Mouse (Mus musculus) heart, embryonic 13.5 days (tissue): ENCODE results near the gene Adamtsl1. TPM values are rescaled to one million over a fixed set of nuclear protein-coding genes. Genes with fewer than 3 reads are reported as not detected.

ENCODE experiments used
- ATAC-seq: fragments of 200-750 bp; cut with Nextera tagmentation; 2 replicates; pipeline ENCODE4 v1.8.0; 2017; ENCODE audit warnings: moderate TSS enrichment; ENCODE audit not compliant: insufficient number of reproducible peaks, low FRiP score, low TSS enrichment; ENCODE audit errors: extremely low read depth
- H3K27ac ChIP-seq: fragments of 300-500 bp; sonication (generic); replicated peaks from 2 replicates; pipeline ENCODE4 v1.5.1; 2015; ENCODE audit warnings: moderate library complexity, mild to moderate bottlenecking, inconsistent platforms
- H3K27me3 ChIP-seq: fragments of 300-500 bp; sonication (generic); replicated peaks from 2 replicates; pipeline ENCODE4 v1.6.1; 2015; ENCODE audit warnings: mild to moderate bottlenecking, inconsistent platforms
- H3K36me3 ChIP-seq: fragments of 300-500 bp; sonication (generic); 2 replicates; pipeline ENCODE4 v1.6.1; 2015; ENCODE audit warnings: mild to moderate bottlenecking, inconsistent platforms
- H3K4me1 ChIP-seq: fragments of 300-500 bp; sonication (generic); 2 replicates; pipeline ENCODE4 v1.6.1; 2015; ENCODE audit warnings: inconsistent platforms
- H3K4me2 ChIP-seq: fragments of 300-500 bp; sonication (generic); 2 replicates; pipeline ENCODE4 v1.6.1; 2015; ENCODE audit warnings: inconsistent platforms, mild to moderate bottlenecking, moderate library complexity
- H3K4me3 ChIP-seq: fragments of 300-500 bp; sonication (generic); 2 replicates; pipeline ENCODE4 v1.5.1; 2015; ENCODE audit warnings: moderate library complexity, mild to moderate bottlenecking, inconsistent platforms
- H3K9ac ChIP-seq: fragments of 300-500 bp; sonication (generic); 2 replicates; pipeline ENCODE4 v1.6.1; 2015; ENCODE audit warnings: inconsistent platforms, mild to moderate bottlenecking, moderate library complexity
- H3K9me3 ChIP-seq: fragments of 300-500 bp; sonication (generic); 2 replicates; pipeline ENCODE4 v1.6.1; 2016; ENCODE audit warnings: inconsistent platforms
- WGBS: fragments of 180-500 bp; shearing (Covaris S2); methylation state at CpG from one replicate; pipeline ENCODE4 v1.1.7; 2015; ENCODE audit warnings: mixed read lengths; 5-methylcytosine and 5-hydroxymethylcytosine counted together
- polyA plus RNA-seq: library from polyadenylated mRNA; unstranded; fragments of >200 nt; fragmentation: Nextera tagmentation; extraction: Ambion mirVana; gene quantifications from 2 replicates; pipeline ENCODE4 v1.2.1, GENCODE M21; 2015

The Adamtsl1 gene
- polyA plus RNA-seq, 1 experiment from 2014 or later: 11.9 TPM

GRCm38 (mm10) chr4:86068376-86068775, 554.4 kb downstream of the Adamtsl1 start:
- Histone ChIP-seq H3K4me1 (peaks cover 21% of the 10 kb centered on the region), H3K9me3 (no peaks in the 10 kb centered on the region), H3K27me3 (no peaks in the 10 kb centered on the region), H3K4me3 (no peak overlapping the region), H3K27ac (no peak overlapping the region), H3K9ac (no peak overlapping the region), H3K36me3 (no peaks in the 10 kb centered on the region), H3K4me2 (no peak overlapping the region)
- ATAC-seq: no peak
- WGBS: 85% methylated on average over 5 of the region's 5 CpGs

DNA sequence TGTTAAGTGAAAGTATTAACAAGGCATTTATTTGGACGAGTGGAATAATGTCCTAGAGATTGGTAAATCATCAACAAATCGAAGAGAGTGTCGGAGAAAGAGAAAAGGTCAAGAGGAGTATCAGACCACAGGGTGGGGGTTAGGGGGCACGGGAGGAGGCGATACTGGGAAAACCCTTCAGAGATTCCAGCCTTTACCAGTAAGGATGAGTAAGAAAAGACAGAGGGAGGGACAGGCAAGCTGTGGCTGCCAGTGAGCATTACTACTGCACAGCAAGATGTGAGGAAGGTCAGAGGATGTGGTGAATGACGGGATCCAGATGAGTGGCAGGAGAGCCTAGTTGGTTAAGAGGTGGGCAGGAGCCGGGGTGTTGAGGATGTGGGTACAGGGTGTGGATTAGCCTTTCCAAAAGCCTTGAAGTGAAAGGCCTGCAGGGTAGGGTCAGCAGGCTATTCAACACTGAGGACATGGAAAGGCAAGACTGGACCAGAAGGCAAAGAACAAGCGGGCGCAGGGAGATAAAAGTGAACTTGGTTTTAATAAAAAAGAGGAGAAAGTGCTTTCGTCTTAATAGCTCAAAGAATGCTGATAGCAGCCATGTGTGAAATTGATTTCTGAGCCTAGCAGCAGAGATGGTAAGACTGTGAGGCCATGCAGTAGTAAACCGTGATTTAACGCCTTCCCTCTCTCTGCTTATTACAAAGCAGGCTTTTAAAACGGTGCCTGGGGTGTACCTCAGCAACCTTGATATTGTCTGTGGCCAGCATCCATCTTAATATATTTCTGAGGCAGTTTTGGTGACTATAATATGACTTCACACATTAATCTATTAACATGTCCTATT, 555.1 kb downstream of the Adamtsl1 start:
- Histone ChIP-seq H3K4me1 (peaks cover 21% of the 10 kb centered on the region), H3K36me3 (no peaks in the 10 kb centered on the region), H3K4me3 (no peak overlapping the region), H3K4me2 (no peak overlapping the region), H3K27me3 (no peaks in the 10 kb centered on the region), H3K9me3 (no peaks in the 10 kb centered on the region), H3K27ac (no peak overlapping the region), H3K9ac (no peak overlapping the region)
- 48% methylated on average over 13 of the region's 13 CpGs for WGBS
- no peak for ATAC-seq

GRCm38 (mm10) chr4:86074871-86075270, 560.9 kb downstream of the Adamtsl1 start:
- no peaks in the 10 kb centered on the region for H3K36me3 ChIP-seq
- peak overlapping the region; percentile 36; the same call in 1 of the 2 replicates for H3K27ac ChIP-seq
- no peak overlapping the region for H3K9ac ChIP-seq
- H3K9me3 ChIP-seq: no peaks in the 10 kb centered on the region
- no peak overlapping the region for H3K4me3 ChIP-seq
- no peaks in the 10 kb centered on the region for H3K27me3 ChIP-seq
- no peak for ATAC-seq
- H3K4me2 ChIP-seq: no peak overlapping the region
- WGBS: 12% methylated on average over 1 of the region's 1 CpGs
- H3K4me1 ChIP-seq: peaks cover 17% of the 10 kb centered on the region

DNA sequence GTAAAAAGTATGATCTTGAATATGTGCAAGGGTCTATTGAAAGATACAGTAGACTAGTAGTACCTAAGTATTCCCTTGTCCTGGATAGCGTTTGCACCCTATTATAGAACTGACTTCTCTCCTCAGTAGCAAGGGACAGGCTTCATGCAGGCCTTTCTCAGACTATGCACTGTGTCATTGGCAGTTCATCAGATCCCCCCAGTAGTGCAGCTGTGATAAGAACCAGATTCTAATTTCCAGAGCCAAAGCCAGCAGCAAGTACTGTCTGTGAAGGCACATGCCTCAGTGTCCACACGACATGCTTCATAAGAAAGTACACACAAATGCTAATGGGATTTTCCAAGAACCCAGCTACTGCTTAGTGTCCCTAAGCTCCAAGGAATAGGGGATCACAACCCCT, 563.4 kb downstream of the Adamtsl1 start:
- WGBS: 62% methylated on average over 2 of the region's 2 CpGs

GRCm38 (mm10) chr4:86077854-86078253, 563.9 kb downstream of the Adamtsl1 start:
- no peaks in the 10 kb centered on the region for H3K9me3 ChIP-seq
- H3K27me3 ChIP-seq: no peaks in the 10 kb centered on the region
- H3K4me2 ChIP-seq: no peak overlapping the region
- H3K9ac ChIP-seq: no peak overlapping the region
- 43% methylated on average over 3 of the region's 3 CpGs for WGBS
- H3K36me3 ChIP-seq: no peaks in the 10 kb centered on the region
- H3K4me1 ChIP-seq: peaks cover 17% of the 10 kb centered on the region
- no peak for ATAC-seq
- no peak overlapping the region for H3K27ac ChIP-seq
- H3K4me3 ChIP-seq: no peak overlapping the region

More for the DNA sequence above, 563.4 kb downstream of the Adamtsl1 start:
- Histone ChIP-seq H3K27me3 (no peaks in the 10 kb centered on the region), H3K9ac (no peak overlapping the region), H3K4me3 (no peak overlapping the region), H3K36me3 (no peaks in the 10 kb centered on the region), H3K4me2 (no peak overlapping the region), H3K27ac (no peak overlapping the region), H3K9me3 (no peaks in the 10 kb centered on the region), H3K4me1 (peaks cover 17% of the 10 kb centered on the region)
- ATAC-seq: no peak

DNA sequence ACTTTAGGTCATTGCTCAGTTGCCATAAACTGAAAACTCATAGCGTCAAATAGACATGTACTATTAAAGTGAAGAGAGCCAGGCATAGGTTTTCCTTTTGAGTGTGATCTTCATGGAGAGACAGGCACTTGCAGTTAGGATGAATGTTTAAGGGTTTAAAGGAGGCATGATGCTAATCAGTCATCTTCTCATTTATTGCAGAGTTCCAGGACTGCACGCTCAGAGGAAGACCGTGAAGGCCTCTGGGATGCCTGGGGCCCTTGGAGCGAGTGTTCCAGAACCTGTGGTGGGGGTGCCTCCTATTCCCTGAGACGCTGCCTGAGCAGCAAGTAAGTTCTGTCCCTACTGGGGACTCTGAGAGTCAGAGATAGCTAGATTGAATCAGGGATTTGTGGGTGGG, 573.5 kb downstream of the Adamtsl1 start:
- Histone ChIP-seq H3K4me1 (peaks cover 2% of the 10 kb centered on the region; the same call in 1 of the 2 replicates), H3K4me3 (no peak overlapping the region), H3K36me3 (0 out of 2 replicates have a peak, but pooled peaks cover 3% of the 10 kb centered on the region), H3K9me3 (no peaks in the 10 kb centered on the region), H3K27me3 (no peaks in the 10 kb centered on the region), H3K27ac (no peak overlapping the region), H3K4me2 (no peak overlapping the region), H3K9ac (no peak overlapping the region)
- WGBS: 84% methylated on average over 5 of the region's 5 CpGs
- no peak for ATAC-seq

DNA sequence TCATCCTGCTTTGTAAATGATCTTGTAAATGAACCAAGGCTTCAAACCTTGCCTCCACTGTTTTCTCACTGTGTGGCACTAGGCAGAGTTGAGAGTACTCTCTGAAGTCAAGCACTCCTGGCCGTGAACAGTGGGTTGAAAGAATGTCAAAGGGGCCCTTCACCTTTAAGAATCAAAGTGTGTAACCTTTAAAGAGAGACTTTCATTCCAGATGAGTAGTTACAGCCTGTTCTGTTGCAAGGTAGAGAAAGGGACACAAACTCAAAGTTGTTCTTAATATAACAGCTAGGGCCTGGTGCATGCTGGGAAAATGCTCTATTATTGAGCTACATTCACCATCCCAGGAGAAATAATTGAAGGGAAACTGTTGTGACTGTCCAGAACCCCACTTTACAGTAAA, 589.2 kb downstream of the Adamtsl1 start:
- H3K9me3 ChIP-seq: no peaks in the 10 kb centered on the region
- no peaks in the 10 kb centered on the region for H3K36me3 ChIP-seq
- H3K4me2 ChIP-seq: no peak overlapping the region
- H3K4me3 ChIP-seq: no peak overlapping the region
- H3K4me1 ChIP-seq: peaks cover 4% of the 10 kb centered on the region
- H3K27ac ChIP-seq: no peak overlapping the region
- no peak for ATAC-seq
- 62% methylated on average over 1 of the region's 1 CpGs for WGBS
- H3K9ac ChIP-seq: no peak overlapping the region
- H3K27me3 ChIP-seq: no peaks in the 10 kb centered on the region

DNA sequence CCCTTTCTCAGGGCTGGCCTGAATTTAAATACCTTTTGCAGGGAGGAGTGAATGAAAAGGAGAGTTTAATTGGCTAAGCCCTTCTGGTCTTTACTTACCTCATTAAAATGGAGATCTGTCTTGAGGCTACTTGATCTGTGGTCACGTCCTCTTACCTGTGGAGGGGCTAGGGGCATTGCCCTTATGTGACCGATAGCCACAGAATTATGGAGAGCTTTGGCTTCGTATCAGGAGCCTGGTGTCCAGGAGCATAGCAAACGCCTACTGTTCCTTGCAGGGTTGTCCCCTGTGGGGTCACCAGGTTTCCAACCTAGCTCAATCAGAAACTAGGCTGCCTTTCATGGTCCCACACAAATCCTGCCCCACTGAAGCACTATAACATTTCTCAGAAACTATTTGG, 594.4 kb downstream of the Adamtsl1 start:
- WGBS: 71% methylated on average over 4 of the region's 4 CpGs
- no peaks in the 10 kb centered on the region for H3K27me3 ChIP-seq

GRCm38 (mm10) chr4:86119067-86119466, 605.1 kb downstream of the Adamtsl1 start:
- Histone ChIP-seq H3K9me3 (no peaks in the 10 kb centered on the region), H3K27me3 (no peaks in the 10 kb centered on the region), H3K36me3 (no peaks in the 10 kb centered on the region), H3K4me3 (no peak overlapping the region), H3K9ac (no peak overlapping the region), H3K4me2 (no peak overlapping the region), H3K27ac (no peak overlapping the region), H3K4me1 (0 out of 2 replicates have a peak, but pooled peaks cover 4% of the 10 kb centered on the region)
- ATAC-seq: no peak
- 44% methylated on average over 2 of the region's 2 CpGs for WGBS

More for the DNA sequence above, 594.4 kb downstream of the Adamtsl1 start:
- H3K4me3 ChIP-seq: no peak overlapping the region
- no peak overlapping the region for H3K9ac ChIP-seq
- peaks cover 6% of the 10 kb centered on the region; the same call in 1 of the 2 replicates for H3K36me3 ChIP-seq
- no peak for ATAC-seq
- no peak overlapping the region for H3K4me2 ChIP-seq
- no peak overlapping the region for H3K27ac ChIP-seq
- no peaks in the 10 kb centered on the region for H3K9me3 ChIP-seq
- H3K4me1 ChIP-seq: no peaks in the 10 kb centered on the region

GRCm38 (mm10) chr4:86122431-86122830, 608.5 kb downstream of the Adamtsl1 start:
- H3K9me3 ChIP-seq: no peaks in the 10 kb centered on the region
- no peak for ATAC-seq
- 59% methylated on average over 5 of the region's 5 CpGs for WGBS
- no peak overlapping the region for H3K27ac ChIP-seq
- no peak overlapping the region for H3K9ac ChIP-seq
- no peaks in the 10 kb centered on the region for H3K27me3 ChIP-seq
- no peak overlapping the region for H3K4me3 ChIP-seq
- H3K4me1 ChIP-seq: peaks cover 17% of the 10 kb centered on the region
- no peak overlapping the region for H3K4me2 ChIP-seq
- no peaks in the 10 kb centered on the region for H3K36me3 ChIP-seq

DNA sequence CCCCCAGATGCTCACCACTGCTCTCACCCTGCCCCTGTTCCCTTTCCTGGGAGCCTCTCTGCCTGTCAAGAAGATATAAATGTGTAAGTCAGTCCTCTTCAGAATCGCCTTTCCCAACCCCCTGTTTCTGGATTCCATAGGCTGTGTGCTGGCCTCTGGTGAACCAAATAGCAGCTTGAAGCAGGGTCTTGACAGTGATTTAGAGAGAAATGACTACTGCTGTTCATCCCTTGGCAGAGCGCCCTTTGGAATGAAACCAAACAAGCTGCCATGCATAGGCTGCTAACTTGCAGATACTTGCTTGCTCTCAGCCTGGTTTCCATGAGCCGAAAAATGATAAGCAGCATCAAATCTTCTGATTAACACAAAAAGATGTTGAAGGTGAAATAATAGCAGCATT, 610.4 kb downstream of the Adamtsl1 start:
- ATAC-seq: no peak
- no peaks in the 10 kb centered on the region for H3K9me3 ChIP-seq
- peak overlapping the region; percentile 20; the same call in 1 of the 2 replicates for H3K27ac ChIP-seq
- peaks cover 13% of the 10 kb centered on the region for H3K4me1 ChIP-seq
- H3K9ac ChIP-seq: no peak overlapping the region
- no peaks in the 10 kb centered on the region for H3K36me3 ChIP-seq
- no peaks in the 10 kb centered on the region for H3K27me3 ChIP-seq
- 30% methylated on average over 3 of the region's 3 CpGs for WGBS
- no peak overlapping the region for H3K4me3 ChIP-seq
- H3K4me2 ChIP-seq: no peak overlapping the region

DNA sequence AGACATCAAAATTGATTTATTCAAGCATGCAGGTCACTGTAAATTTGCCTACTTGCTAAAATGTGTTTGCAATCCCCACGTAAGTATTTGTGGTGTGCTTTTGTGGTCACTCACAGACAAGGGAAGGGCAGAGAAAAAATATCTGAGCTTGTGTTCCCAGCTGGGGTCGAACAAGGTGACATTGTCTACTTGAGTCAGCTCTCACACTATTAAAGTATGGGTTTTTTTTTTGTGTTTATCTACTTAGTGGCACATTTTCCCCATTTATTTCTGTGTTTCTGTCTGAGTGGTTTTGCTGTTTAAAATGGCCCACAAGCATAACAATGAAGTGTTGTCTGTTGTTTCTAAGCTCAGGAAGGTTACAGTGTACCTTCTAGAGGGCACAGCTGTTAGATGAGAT, 612.7 kb downstream of the Adamtsl1 start:
- H3K9me3 ChIP-seq: no peaks in the 10 kb centered on the region
- no peaks in the 10 kb centered on the region for H3K36me3 ChIP-seq
- H3K4me3 ChIP-seq: no peak overlapping the region
- H3K27ac ChIP-seq: no peak overlapping the region
- H3K4me2 ChIP-seq: no peak overlapping the region
- WGBS: 71% methylated on average over 2 of the region's 2 CpGs
- no peak for ATAC-seq
- H3K4me1 ChIP-seq: peaks cover 13% of the 10 kb centered on the region
- H3K27me3 ChIP-seq: no peaks in the 10 kb centered on the region
- H3K9ac ChIP-seq: no peak overlapping the region
